ENCODE assay signal across 8 mouse cellular contexts in the genomic region with DNA sequence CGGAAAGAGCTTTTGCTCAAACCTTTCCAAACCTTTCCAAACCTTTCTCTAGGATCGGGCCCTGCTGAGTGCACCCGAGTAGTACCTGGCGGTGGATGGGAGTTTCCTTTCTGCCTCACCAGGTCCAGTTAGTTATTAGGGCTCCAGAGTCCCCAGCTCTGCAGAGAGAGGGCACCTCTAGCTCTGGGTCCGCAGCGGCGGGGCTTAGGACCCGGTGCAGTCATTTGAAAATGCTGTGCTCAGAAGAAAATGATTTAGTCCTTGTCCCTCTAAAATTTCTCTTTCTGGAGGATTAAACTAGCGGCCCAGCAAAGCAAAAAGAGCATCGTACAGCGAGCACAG. TPM values are rescaled to one million over a fixed set of nuclear protein-coding genes. Genes with fewer than 3 reads are reported as not detected.
DNase-seq lines count a peak whose midpoint lies in the region; ATAC-seq and TF ChIP-seq lines count a peak whose summit lies in the region.

No protein-coding gene starts in this region.

- no peak overlapping the region for H3K27ac ChIP-seq in heart, embryonic 11.5 days (ENCODE audit: low read depth, low read length)
- no peak overlapping the region for H3K27ac ChIP-seq in ES-Bruce4 (ENCODE audit: insufficient read depth, low read length)
- H3K27ac ChIP-seq in embryonic facial prominence, embryonic 14.5 days (replicated peaks; ENCODE audit: low read depth, low read length) = no peak overlapping the region; the same call in none of the 2 replicates
- H3K27ac ChIP-seq in limb, embryonic 10.5 days = no peak overlapping the region
- H3K27ac ChIP-seq in neural tube, embryonic 14.5 days (ENCODE audit: low read depth, low read length) = peak overlapping the region; percentile 91

- intact Hi-C loops in heart, postnatal 10 days (cut with DNase I) = loop anchor here (5.0 kb wide), 1 partner anchor 115 kb away; no protein-coding TSS in a partner anchor

- peak overlapping the region; percentile 93 for H3K4me2 ChIP-seq in heart, embryonic 11.5 days
- H3K4me2 ChIP-seq in embryonic facial prominence, embryonic 14.5 days (ENCODE audit: low read depth, low read length) = peak overlapping the region; percentile 98
- H3K4me2 ChIP-seq in neural tube, embryonic 14.5 days (ENCODE audit: low read depth, low read length) = peak overlapping the region; percentile 76

- no peaks in the 10 kb centered on the region for H3K36me3 ChIP-seq in heart, embryonic 11.5 days (ENCODE audit: control insufficient read depth, insufficient read depth, low read length)
- H3K36me3 ChIP-seq in ES-Bruce4 (ENCODE audit: control insufficient read depth, insufficient read depth, low read length, poor library complexity, severe bottlenecking) = no peaks in the 10 kb centered on the region
- no peaks in the 10 kb centered on the region for H3K36me3 ChIP-seq in embryonic facial prominence, embryonic 14.5 days (ENCODE audit: control insufficient read depth, insufficient read depth, low read length)
- no peaks in the 10 kb centered on the region for H3K36me3 ChIP-seq in limb, embryonic 10.5 days
- H3K36me3 ChIP-seq in neural tube, embryonic 14.5 days (ENCODE audit: control insufficient read depth, insufficient read depth, low read length) = no peaks in the 10 kb centered on the region

- TF ChIP-seq CTCF in ES-Bruce4 (IDR thresholded peaks at IDR 0.05; ENCODE audit: low read depth, low read length) = no peak

- no peak for DNase-seq in heart, postnatal 10 days
- DNase-seq in embryonic facial prominence, embryonic 14.5 days (ENCODE audit: low spot score) = peak; percentile 10
- DNase-seq in limb, embryonic 10.5 days (ENCODE audit: low spot score) = no peak
- DNase-seq in urinary bladder, postnatal 4 days (ENCODE audit: low spot score in 2 of 2) = no peak
- no peak for DNase-seq in gastrocnemius, postnatal 25 days

- no peaks in the 10 kb centered on the region for H3K9me3 ChIP-seq in heart, embryonic 11.5 days (replicated peaks; ENCODE audit: control insufficient read depth, low read length)
- H3K9me3 ChIP-seq in ES-Bruce4 (replicated peaks; ENCODE audit: control insufficient read depth, insufficient read depth, low read length, poor library complexity, severe bottlenecking) = no peaks in the 10 kb centered on the region
- H3K9me3 ChIP-seq in embryonic facial prominence, embryonic 14.5 days (ENCODE audit: control insufficient read depth, low read length) = no peaks in the 10 kb centered on the region
- H3K9me3 ChIP-seq in limb, embryonic 10.5 days (replicated peaks) = no peaks in the 10 kb centered on the region
- no peaks in the 10 kb centered on the region for H3K9me3 ChIP-seq in neural tube, embryonic 14.5 days (ENCODE audit: control insufficient read depth, low read length)

- H3K4me3 ChIP-seq in heart, embryonic 11.5 days (ENCODE audit: low read depth, low read length) = peak overlapping the region; percentile 55
- peak overlapping the region; percentile 56 for H3K4me3 ChIP-seq in ES-Bruce4 (ENCODE audit: low read depth, low read length)
- peak overlapping the region; percentile 68 for H3K4me3 ChIP-seq in embryonic facial prominence, embryonic 14.5 days (ENCODE audit: low read depth, low read length)
- H3K4me3 ChIP-seq in limb, embryonic 10.5 days = peak overlapping the region; percentile 71
- peak overlapping the region; percentile 86 for H3K4me3 ChIP-seq in neural tube, embryonic 14.5 days (ENCODE audit: low read depth, low read length)

- H3K9ac ChIP-seq in heart, embryonic 11.5 days (ENCODE audit: low read depth, low read length) = no peak overlapping the region
- 0 out of 2 replicates have a peak overlapping the region, but pooled peaks have one; percentile 14 for H3K9ac ChIP-seq in ES-Bruce4 (ENCODE audit: low read depth, poor library complexity, severe bottlenecking)
- H3K9ac ChIP-seq in embryonic facial prominence, embryonic 14.5 days (ENCODE audit: low read depth, low read length) = peak overlapping the region; percentile 69
- H3K9ac ChIP-seq in neural tube, embryonic 14.5 days (replicated peaks; ENCODE audit: low read depth, low read length) = peak overlapping the region; percentile 89

- no peaks in the 10 kb centered on the region for H3K4me1 ChIP-seq in heart, embryonic 11.5 days (ENCODE audit: control insufficient read depth, insufficient read depth, low read length)
- no peaks in the 10 kb centered on the region for H3K4me1 ChIP-seq in ES-Bruce4 (ENCODE audit: control insufficient read depth, insufficient read depth, low read length)
- no peaks in the 10 kb centered on the region for H3K4me1 ChIP-seq in embryonic facial prominence, embryonic 14.5 days (ENCODE audit: control insufficient read depth, insufficient read depth, low read length)
- H3K4me1 ChIP-seq in limb, embryonic 10.5 days = peaks cover 16% of the 10 kb centered on the region
- H3K4me1 ChIP-seq in neural tube, embryonic 14.5 days (ENCODE audit: control insufficient read depth, insufficient read depth, low read length) = 0 out of 2 replicates have a peak, but pooled peaks cover 4% of the 10 kb centered on the region

- no peak for TF ChIP-seq EP300 in ES-Bruce4 (IDR thresholded peaks at IDR 0.05; ENCODE audit: insufficient read depth, low read depth, low read length)

- ATAC-seq in heart, embryonic 11.5 days (replicated peaks; ENCODE audit: insufficient number of reproducible peaks, low FRiP score, low TSS enrichment) = no peak
- ATAC-seq in embryonic facial prominence, embryonic 14.5 days (ENCODE audit: low read depth) = peak; percentile 61
- peak; percentile 71 for ATAC-seq in neural tube, embryonic 14.5 days (ENCODE audit: low read depth)

- 8% methylated on average over 11 of the region's 11 CpGs for WGBS in heart, embryonic 11.5 days (ENCODE audit: insufficient replicate concordance)
- WGBS in embryonic facial prominence, embryonic 14.5 days = 5% methylated on average over 11 of the region's 11 CpGs
- WGBS in limb, embryonic 10.5 days = 7% methylated on average over 11 of the region's 11 CpGs
- WGBS in neural tube, embryonic 14.5 days = 4% methylated on average over 11 of the region's 11 CpGs

- TF ChIP-seq POLR2A in ES-Bruce4 (IDR thresholded peaks at IDR 0.05; ENCODE audit: insufficient read depth, low read length) = no peak

- H3K27me3 ChIP-seq in heart, embryonic 11.5 days (ENCODE audit: control insufficient read depth, insufficient read depth, low read length) = peaks cover 28% of the 10 kb centered on the region
- peaks cover 8% of the 10 kb centered on the region for H3K27me3 ChIP-seq in ES-Bruce4 (ENCODE audit: control insufficient read depth, insufficient read depth, low read length, poor library complexity, severe bottlenecking)
- peaks cover 33% of the 10 kb centered on the region for H3K27me3 ChIP-seq in embryonic facial prominence, embryonic 14.5 days (replicated peaks; ENCODE audit: control insufficient read depth, insufficient read depth, low read length)
- peaks cover 44% of the 10 kb centered on the region for H3K27me3 ChIP-seq in limb, embryonic 10.5 days (ENCODE audit: low read depth, poor library complexity, severe bottlenecking)
- no peaks in the 10 kb centered on the region for H3K27me3 ChIP-seq in neural tube, embryonic 14.5 days (ENCODE audit: control insufficient read depth, insufficient read depth, low read length)

RNA-seq across cellular contexts. Expression of a gene that starts 1.3 kb away (rescaled TPM):
- 1.4 and 2.6 TPM in 2 replicates for polyA plus RNA-seq in heart, embryonic 11.5 days (2014; fragmentation: Nextera tagmentation; extraction: Ambion mirVana)
- 1 to 10 TPM; 1.6 to 2.5 TPM for total RNA-seq in heart, postnatal 10 days (2021)
- polyA plus RNA-seq in ES-Bruce4 (2011; ENCODE audit: insufficient read depth, insufficient read length, low read depth, missing spikeins) = not detected in 2 replicates
- polyA plus RNA-seq in embryonic facial prominence, embryonic 14.5 days (2014; fragmentation: Nextera tagmentation; extraction: Ambion mirVana) = 4.8 and 5.0 TPM in 2 replicates
- 0.45 and 1.0 TPM in 2 replicates for polyA plus RNA-seq in limb, embryonic 10.5 days (2016; fragmentation: Nextera tagmentation; extraction: Ambion mirVana)
- 46.0 and 52.4 TPM in 2 replicates for polyA plus RNA-seq in neural tube, embryonic 14.5 days (2014; fragmentation: Nextera tagmentation; extraction: Ambion mirVana)
- total RNA-seq in gastrocnemius, postnatal 25 days (2021) = 1 to 10 TPM; 1.2 to 2.1 TPM
